ENCODE assay signal across 8 mouse cellular contexts in genomic region chr12:111401454-111402184, GRCm38 (mm10). TPM values are rescaled to one million over a fixed set of nuclear protein-coding genes. Genes with fewer than 3 reads are reported as not detected.
DNase-seq lines count a peak whose midpoint lies in the region; ATAC-seq lines count a peak whose summit lies in the region.

No protein-coding gene starts in this region.

- no peaks in the 10 kb centered on the region for H3K36me3 ChIP-seq in hindbrain, embryonic 13.5 days

- peak; percentile 79 to 88 for DNase-seq in heart, adult 18-20 months
- no peak for DNase-seq in heart, adult 11 months
- DNase-seq in cerebellum, adult 18-20 months = peak; percentile 74 to 87
- peak; percentile 85 for DNase-seq in forelimb bud, embryonic 11.5 days (ENCODE audit: low read depth, low spot score)
- DNase-seq in layer of hippocampus, postnatal 10 days (ENCODE audit: low spot score in 2 of 2) = peak; percentile 81 to 85
- peak; percentile 79 for DNase-seq in lung, postnatal 25 days (ENCODE audit: low spot score)
- DNase-seq in right cerebral cortex, postnatal 10 days (ENCODE audit: low spot score in 2 of 2) = peak; percentile 81 to 85

- no peak overlapping the region for H3K27ac ChIP-seq in hindbrain, embryonic 13.5 days

- no peak overlapping the region for H3K4me3 ChIP-seq in hindbrain, embryonic 13.5 days

- no peak overlapping the region for H3K4me2 ChIP-seq in hindbrain, embryonic 13.5 days

- H3K9me3 ChIP-seq in hindbrain, embryonic 13.5 days = no peaks in the 10 kb centered on the region

- 23% methylated on average over 15 of the region's 15 CpGs for WGBS in hindbrain, embryonic 13.5 days

- peak; percentile 55 for ATAC-seq in hindbrain, embryonic 13.5 days (ENCODE audit: low FRiP score)

- peaks cover 3% of the 10 kb centered on the region for H3K4me1 ChIP-seq in hindbrain, embryonic 13.5 days (replicated peaks)

- peaks cover 45% of the 10 kb centered on the region for H3K27me3 ChIP-seq in hindbrain, embryonic 13.5 days

- H3K9ac ChIP-seq in hindbrain, embryonic 13.5 days = no peak overlapping the region

RNA-seq across cellular contexts. Expression of gene Lbhd2, which starts 5.0 kb away (rescaled TPM):
- total RNA-seq in heart, adult 18-20 months (2021) = not detected
- polyA plus RNA-seq in hindbrain, embryonic 13.5 days (2015; fragmentation: Nextera tagmentation; extraction: Ambion mirVana) = 0.26 and 0.52 TPM in 2 replicates
- total RNA-seq in layer of hippocampus, postnatal 10 days (2021) = 1 to 10 TPM in 1 of 2 experiments, under 1 TPM in 1; 0.96 to 1.3 TPM

RNA-seq across cellular contexts. Expression of gene Exoc3l4, which starts 15.2 kb away (rescaled TPM):
- total RNA-seq in heart, adult 18-20 months (2021) = 1 to 10 TPM; 3.2 to 4.1 TPM
- 2.0 and 2.1 TPM in 2 replicates for polyA plus RNA-seq in hindbrain, embryonic 13.5 days (2015; fragmentation: Nextera tagmentation; extraction: Ambion mirVana)
- 1 to 10 TPM in 1 of 2 experiments, under 1 TPM in 1; 0.41 to 1.1 TPM for total RNA-seq in layer of hippocampus, postnatal 10 days (2021)

RNA-seq across cellular contexts. Expression of gene Cdc42bpb, which starts 24.1 kb away (rescaled TPM):
- total RNA-seq in heart, adult 18-20 months (2021) = 10 to 100 TPM; 52.7 to 57.6 TPM
- polyA plus RNA-seq in hindbrain, embryonic 13.5 days (2015; fragmentation: Nextera tagmentation; extraction: Ambion mirVana) = 35.0 and 36.5 TPM in 2 replicates
- 100 to 1,000 TPM; 138 to 143 TPM for total RNA-seq in layer of hippocampus, postnatal 10 days (2021)

RNA-seq across cellular contexts. Expression of gene Tnfaip2, which starts 40.6 kb away (rescaled TPM):
- 10 to 100 TPM; 45.1 to 52.6 TPM for total RNA-seq in heart, adult 18-20 months (2021)
- 1.6 and 1.8 TPM in 2 replicates for polyA plus RNA-seq in hindbrain, embryonic 13.5 days (2015; fragmentation: Nextera tagmentation; extraction: Ambion mirVana)
- total RNA-seq in layer of hippocampus, postnatal 10 days (2021) = under 1 TPM; 0.62 to 0.71 TPM
